Mouse (Mus musculus): Measurements from ENCODE around the gene Gtf3c4.
A peak's percentile ranks its signal among the peaks of the same experiment; 100 is the strongest.

DNA sequence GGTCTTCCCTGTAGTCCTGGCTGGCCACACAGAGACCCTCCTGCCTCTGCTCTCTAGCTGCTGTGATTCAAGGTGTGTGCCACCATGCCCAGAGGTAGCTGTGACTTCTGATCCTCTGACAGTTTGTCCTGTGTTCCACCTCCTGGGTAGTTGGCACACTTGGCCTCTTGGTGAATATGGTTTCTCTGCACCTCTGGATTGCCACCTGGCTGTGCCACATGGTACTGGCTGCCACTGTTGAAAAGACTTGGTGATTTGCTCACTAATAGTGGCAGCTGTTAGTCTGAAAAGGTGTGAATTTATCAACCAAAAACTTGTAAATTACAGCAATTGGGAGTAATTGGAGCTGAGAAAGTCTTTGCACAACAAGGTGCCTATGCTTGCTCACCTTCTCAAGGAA is 23.7 kb upstream of the Gtf3c4 start:
- TF ChIP-seq EP300 (IDR thresholded peaks at IDR 0.05; ENCODE audit: low read depth) = no peak
- peak; percentile 16 for TF ChIP-seq CTCF (IDR thresholded peaks at IDR 0.05; ENCODE audit: low read depth)
